Mouse (Mus musculus): ENCODE measurements around the gene Ptrh1.

Ptrh1 gene

DNA sequence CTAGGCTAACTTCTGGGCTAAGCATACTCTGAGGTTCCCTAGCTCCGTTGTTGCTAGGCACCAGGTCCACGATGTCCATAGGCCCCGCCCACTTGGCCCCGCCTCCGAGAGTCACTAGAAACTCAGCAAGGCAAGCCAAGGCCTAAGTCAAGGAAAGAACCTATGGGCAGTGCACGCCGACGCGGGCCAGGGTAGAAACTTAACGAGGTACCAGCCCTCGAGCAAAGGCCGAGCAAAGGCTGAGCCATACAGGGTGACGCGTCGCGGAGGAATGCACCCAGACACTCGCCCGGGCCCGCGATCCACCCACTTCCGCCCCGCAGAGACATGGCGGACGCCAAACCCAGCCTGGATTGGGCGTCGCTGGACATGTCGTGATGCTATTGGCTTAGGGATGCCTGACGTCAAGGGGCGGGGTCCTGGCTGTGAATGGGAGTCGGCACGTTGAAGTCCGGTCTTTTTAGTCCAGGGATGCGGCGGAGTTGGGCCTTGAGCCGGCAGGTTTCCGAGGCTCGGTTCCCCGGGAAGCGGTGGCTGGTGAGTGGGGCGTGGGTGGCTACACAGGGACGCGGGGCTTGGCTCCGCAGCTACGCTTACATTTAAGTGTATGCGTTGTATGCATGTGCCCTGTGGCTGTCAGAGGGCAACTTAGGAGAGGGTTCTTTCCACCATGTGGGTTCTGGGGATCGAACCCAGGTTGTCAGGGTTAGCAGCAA, at the start of gene Ptrh1, which contains the start of gene Ttc16:
Ptrh1 (plus strand) TSS at position 428 of the 716 bp plus-strand sequence.
Ttc16 (minus strand) TSS at position 275 of the 716 bp plus-strand sequence.
- peak; percentile 98 for DNase-seq (ENCODE audit: low spot score)

DNA sequence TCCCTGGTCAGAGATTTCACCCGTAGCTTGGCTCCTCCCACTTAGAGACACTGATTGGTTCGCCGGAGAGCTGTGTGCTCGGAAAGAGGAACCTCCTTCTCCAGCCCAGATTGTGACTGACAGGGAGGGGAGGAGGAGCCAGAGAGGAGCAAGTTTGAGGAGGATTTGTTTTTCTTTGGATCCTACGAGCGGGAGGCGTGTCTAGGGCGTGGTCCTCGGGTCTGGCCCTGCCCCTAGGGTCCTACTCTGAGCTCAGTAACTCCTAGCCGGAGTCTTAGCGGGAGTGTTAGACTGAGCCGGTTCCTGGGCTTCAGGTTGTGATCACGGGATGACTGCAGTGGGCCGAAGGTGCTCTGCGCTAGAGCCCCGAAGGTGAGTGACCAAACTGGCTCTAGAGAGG, 48.2 kb upstream of the Ptrh1 start:
- DNase-seq (ENCODE audit: low spot score) = peak; percentile 94

- peak; percentile 46 for DNase-seq (ENCODE audit: low spot score)
These were observed 47.1 kb upstream of the Ptrh1 start for GRCm38 (mm10) chr2:32728463-32728862.

DNA sequence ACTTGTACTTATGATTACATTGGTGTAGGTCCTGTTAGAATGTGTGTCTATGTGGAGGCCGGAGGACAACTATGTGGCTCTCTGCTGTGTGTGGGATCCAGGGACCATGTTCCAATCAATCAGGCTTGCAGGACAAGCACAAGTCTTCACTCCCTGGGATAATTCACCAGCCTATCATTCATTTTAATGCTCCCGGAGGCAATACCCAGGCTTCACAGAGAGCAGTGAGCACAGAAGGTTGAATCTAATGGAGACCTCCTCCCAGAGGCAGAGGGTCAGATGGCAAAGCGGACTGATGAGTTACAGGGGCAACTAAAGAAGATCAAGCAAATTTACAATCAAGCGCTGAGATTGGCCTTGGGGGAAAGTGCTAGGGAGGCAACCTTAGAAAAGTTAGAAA, 46.0 kb upstream of the Ptrh1 start:
- DNase-seq (ENCODE audit: low spot score) = no peak

DNA sequence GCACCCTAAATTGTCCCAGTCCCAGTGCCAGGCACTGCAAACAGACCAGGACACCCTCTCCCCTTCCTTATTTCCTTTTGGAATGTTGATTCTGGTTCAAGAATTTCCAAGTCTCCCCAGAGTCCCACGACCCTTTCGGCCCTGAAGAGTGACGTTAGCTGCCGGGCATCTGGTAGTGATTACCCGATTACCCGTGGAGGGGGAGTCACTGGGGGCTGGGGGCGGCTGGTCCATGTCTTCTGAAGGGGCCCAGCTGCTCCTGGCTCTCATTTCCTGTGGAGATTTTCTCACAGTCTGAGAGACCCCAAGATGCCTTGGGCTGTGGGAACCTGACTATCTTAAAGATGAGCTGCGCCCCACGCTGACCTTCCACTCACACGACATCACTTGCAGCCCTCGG, 44.7 kb upstream of the Ptrh1 start:
- peak; percentile 46 for DNase-seq (ENCODE audit: low spot score)

- no peak for DNase-seq (ENCODE audit: low spot score)
These were observed 43.7 kb upstream of the Ptrh1 start for GRCm38 (mm10) chr2:32731911-32732310.

- DNase-seq (ENCODE audit: low spot score) = no peak
These were observed 42.9 kb upstream of the Ptrh1 start for GRCm38 (mm10) chr2:32732695-32733094.

GRCm38 (mm10) chr2:32734480-32734879, 41.1 kb upstream of the Ptrh1 start:
- peak; percentile 41 for DNase-seq (ENCODE audit: low spot score)

GRCm38 (mm10) chr2:32734933-32735332, 40.7 kb upstream of the Ptrh1 start:
- DNase-seq (ENCODE audit: low spot score) = peak; percentile 43

- DNase-seq (ENCODE audit: low spot score) = no peak
These were observed 39.2 kb upstream of the Ptrh1 start for GRCm38 (mm10) chr2:32736306-32736829.

DNA sequence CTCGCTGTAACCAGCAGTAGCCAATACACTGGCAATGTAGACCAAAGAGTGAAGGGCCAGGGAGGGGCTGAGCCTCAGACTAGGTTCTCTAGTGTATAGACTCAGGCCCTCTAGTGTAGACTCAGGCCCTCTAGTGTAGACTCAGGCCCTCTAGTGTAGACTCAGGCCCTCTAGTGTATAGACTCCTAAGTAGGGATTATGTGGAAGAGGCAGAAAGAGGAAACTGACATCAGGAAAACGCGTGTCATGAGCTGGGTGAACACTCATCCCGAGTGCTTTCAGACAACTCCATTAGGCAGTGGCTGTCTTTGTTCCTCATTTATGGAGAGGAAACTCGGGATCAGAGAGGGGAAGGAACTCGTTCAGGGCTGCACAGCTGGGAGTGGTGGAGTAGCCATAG, 38.6 kb upstream of the Ptrh1 start:
- DNase-seq (ENCODE audit: low spot score) = no peak

DNA sequence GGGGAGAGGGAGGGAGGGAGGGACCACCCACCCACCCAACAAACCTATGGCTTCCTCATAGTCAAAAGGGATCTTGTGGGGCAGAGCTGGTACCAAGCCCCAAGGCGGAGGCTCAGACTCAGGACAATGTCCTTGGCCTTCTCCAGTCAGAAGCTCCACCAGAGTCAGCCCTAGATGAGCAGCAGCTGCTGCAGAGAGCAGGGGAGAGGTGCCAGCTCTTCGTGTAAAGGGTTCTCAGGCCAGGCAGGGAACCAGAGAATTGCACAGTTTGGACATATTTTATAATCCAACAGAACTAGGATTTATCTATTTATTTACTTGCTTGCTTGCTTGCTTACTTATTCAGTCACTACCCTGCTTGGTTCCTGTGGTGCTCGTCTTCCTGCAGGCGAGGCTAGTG, 36.3 kb upstream of the Ptrh1 start:
- DNase-seq (ENCODE audit: low spot score) = no peak

DNA sequence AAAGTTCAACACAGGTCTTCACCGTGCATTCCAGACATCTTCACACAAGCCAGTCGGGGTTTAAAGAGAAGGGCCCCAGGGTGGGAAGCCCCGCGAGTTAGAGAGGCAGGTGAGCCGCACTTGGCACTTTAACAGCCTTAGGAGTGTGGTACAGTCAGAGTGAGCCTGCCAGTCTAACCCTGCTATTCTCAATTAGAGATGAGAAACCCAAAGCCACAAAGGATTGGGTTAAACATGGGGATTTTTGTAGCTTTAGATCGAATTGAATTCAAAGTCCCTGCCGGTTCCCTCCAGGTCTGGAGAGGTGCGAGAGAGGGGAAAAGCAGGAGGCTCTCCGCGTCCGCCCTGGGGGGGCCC, 34.7 kb upstream of the Ptrh1 start, which contains the start of gene 6330409D20Rik:
6330409D20Rik (minus strand) TSS at position 101 of the 357 bp plus-strand sequence.
- DNase-seq (ENCODE audit: low spot score) = no peak

GRCm38 (mm10) chr2:32741273-32742172, 34.1 kb upstream of the Ptrh1 start:
- peak; percentile 68 for DNase-seq (ENCODE audit: low spot score)

- DNase-seq (ENCODE audit: low spot score) = no peak
These were observed 33.4 kb upstream of the Ptrh1 start for GRCm38 (mm10) chr2:32742173-32742531.

- no peak for DNase-seq (ENCODE audit: low spot score)
These were observed 31.2 kb upstream of the Ptrh1 start for GRCm38 (mm10) chr2:32744272-32744982.

GRCm38 (mm10) chr2:32749082-32749481, 26.5 kb upstream of the Ptrh1 start:
- DNase-seq (ENCODE audit: low spot score) = no peak

GRCm38 (mm10) chr2:32750199-32750598, 25.4 kb upstream of the Ptrh1 start:
- DNase-seq (ENCODE audit: low spot score) = no peak

GRCm38 (mm10) chr2:32750887-32751664, 24.5 kb upstream of the Ptrh1 start:
- DNase-seq (ENCODE audit: low spot score) = peak; percentile 73

DNA sequence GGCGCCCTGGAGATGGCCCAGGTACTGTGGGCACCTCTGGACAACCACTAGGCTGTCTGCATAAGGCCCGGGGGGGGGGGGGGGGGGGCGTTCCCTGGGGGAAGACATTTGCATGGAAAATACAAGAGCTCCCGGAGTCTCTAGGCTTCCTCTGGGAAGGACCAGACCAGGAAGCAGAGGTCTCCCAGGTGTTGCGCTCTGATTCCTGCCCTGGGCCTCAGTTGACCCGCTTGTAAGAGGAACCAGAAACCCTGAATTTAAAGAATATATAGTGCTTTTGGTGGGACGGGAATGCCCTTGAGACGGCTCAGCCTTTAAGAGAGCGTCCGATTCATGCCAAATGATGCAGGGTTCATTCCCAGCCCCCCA, 23.9 kb upstream of the Ptrh1 start:
- DNase-seq (ENCODE audit: low spot score) = no peak

- DNase-seq (ENCODE audit: low spot score) = no peak
These were observed 23.4 kb upstream of the Ptrh1 start for GRCm38 (mm10) chr2:32752181-32752580.

- DNase-seq (ENCODE audit: low spot score) = no peak
These were observed 18.9 kb upstream of the Ptrh1 start for GRCm38 (mm10) chr2:32756674-32757055.

Data from testis, postnatal 10 days (tissue).